Mouse (Mus musculus): ENCODE data around the gene Nup107. TPM values are rescaled to one million over a fixed set of nuclear protein-coding genes. Genes with fewer than 3 reads are reported as not detected.

The Nup107 gene
- total RNA-seq (2014; fragmentation: Nextera tagmentation): 87.2 and 100 TPM in 2 replicates
- 128 and 133 TPM in 2 replicates for total RNA-seq (2017)

DNA sequence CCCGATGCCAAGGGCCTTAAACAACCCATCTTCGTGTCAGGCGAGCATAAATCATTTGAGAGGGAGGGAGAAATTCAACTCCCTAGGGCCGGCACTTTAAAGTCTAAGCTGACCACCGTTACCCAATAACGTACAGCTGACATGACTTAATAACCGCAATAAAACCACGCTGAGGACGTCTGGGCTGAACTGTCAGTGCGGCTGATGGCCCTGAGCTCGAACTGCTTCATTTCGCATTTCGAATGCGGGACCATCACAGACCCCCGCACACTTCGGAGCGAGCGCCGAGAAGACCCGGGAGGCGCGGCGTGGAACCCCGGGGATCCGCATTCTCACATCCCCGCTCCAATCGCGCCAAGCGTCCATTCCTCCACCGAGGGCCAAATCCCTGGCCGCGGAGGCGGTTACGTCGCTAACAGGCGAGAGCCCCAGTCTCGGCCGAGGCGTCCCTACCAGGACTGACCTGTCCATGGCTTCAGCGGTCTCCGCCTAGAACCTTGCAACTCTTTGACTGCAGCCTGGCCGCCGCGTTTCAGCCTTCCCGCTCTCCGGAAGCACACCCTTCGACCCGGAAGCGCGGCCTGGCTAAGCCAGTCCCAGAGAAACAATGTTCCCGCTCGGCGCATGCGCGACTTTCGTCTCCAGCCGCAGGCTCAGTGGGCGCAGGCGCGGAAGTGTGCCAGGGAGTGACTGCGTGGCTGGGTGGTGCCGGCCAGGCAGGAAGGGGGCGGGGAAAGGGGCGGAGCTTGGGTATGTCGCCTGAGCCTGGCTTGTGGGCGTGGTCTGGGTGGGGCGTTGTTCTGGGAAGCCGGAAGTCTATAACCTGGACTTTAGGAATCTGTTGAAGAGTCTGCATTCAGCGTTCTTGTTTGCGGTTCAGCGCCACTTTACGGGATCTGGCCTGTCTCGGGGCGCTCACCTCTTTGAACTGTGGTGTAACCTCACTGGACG is at the start of gene Nup107:
Gene Nup107, minus strand, starts transcription at position 565 of the 951 bp plus-strand sequence.
- peak; percentile 87 for ATAC-seq (replicated peaks; ENCODE audit: low FRiP score, low TSS enrichment, poor library complexity, severe bottlenecking)

DNA sequence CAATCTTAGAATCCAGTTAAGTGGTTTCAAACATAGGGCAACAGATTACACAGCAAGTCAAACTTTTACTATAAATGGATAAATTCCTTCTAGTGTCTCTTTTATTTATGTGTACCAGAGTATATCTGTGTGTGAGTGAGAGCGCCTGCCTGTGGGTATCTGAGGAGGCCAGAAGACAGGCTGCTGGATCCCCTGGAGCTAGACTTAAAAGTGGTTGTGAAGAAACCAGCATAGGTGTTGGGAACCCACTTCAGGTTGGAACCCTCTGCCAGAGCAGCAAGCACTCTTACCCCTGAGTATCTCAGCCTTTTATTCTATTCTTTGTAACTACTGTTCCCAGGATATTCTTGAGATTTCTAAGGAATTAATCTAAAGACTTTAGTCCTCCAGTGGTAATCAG is 49.3 kb upstream of the Nup107 start:
- ATAC-seq (replicated peaks; ENCODE audit: low FRiP score, low TSS enrichment, poor library complexity, severe bottlenecking): no peak

DNA sequence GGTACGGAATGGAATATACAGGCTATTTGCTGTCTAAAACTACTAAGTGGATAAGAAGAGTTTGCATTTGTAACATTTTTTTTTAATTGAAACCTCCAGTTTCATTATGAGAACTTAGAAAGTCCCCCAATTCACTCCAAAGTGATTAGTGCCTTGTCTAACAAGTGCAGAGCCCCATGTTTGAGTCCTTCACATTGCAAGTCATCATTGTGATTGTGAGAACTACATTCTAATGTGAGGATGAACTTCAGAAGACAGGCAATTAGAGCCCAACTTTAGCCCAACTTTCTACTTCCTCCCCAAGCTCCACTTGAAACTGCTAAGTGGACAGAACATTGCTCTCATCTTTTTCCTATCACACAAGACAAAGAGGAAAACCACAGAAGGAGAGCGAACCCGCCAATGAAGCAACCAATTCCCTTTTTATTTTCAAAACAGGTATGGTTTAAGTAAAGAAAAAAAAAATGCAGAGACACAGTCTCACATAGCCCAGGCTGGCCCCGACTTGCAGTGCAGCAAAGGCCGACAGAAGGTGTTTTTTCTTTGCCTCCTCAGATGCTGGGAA is 48.0 kb upstream of the Nup107 start:
- no peak for ATAC-seq (replicated peaks; ENCODE audit: low FRiP score, low TSS enrichment, poor library complexity, severe bottlenecking)

DNA sequence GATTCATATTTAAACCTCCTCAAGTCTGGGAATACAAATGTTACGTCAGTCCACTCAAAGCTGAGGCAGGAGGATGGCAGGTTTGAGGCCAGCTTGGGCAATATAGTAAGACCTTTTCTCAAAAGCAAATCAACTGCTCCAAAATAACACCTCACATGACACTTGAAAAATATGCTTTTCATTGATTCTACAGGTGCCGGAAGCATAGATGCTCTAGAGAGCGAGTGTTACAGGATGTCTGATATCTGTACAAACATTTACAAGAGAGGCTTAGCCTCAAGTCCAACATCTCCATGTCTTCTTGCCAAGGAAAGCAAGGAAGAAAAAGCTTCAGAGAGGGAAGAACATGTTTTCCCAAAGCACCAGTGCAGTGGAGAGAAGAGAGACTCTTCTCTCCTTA is 47.2 kb upstream of the Nup107 start:
- ATAC-seq (replicated peaks; ENCODE audit: low FRiP score, low TSS enrichment, poor library complexity, severe bottlenecking): no peak

DNA sequence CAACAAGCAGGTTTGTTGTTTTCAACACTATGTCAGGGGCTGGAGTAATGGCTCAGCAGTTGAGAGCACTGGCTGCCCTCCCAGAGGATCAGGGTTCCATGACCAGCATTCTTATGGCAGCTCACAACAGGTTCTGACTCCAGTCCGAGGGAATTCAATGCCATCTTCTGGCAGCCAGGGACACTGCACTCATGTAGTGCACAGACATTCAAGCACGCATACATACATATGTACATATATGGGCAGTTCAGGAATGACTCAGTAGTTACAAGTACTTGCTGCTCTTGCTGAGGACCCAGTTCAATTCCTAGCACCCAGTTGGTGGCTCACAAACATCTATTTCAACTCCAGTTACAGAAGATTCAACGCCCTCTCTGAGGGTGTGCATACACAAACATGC is 46.4 kb upstream of the Nup107 start:
- peak; percentile 60 for ATAC-seq (replicated peaks; ENCODE audit: low FRiP score, low TSS enrichment, poor library complexity, severe bottlenecking)

DNA sequence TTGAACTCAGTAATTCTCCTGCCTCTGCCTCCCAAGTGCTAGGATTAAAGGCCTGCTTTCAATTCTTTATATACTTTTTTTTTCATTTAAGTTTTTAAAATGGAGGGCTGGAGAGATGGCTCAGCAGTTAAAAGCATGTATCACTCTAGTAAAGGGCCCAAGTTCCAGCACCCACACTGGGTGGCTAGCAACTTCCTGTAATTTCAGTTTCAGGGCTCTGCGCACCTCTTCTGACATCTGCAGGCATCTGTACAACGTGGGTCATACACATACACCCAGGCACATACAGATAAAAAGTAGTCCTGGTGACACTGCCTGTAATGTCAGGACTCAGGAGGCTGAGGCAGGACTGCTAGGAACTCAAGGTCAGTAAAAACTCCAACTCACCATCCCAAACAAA is 43.8 kb upstream of the Nup107 start:
- peak; percentile 56 for ATAC-seq (replicated peaks; ENCODE audit: low FRiP score, low TSS enrichment, poor library complexity, severe bottlenecking)

DNA sequence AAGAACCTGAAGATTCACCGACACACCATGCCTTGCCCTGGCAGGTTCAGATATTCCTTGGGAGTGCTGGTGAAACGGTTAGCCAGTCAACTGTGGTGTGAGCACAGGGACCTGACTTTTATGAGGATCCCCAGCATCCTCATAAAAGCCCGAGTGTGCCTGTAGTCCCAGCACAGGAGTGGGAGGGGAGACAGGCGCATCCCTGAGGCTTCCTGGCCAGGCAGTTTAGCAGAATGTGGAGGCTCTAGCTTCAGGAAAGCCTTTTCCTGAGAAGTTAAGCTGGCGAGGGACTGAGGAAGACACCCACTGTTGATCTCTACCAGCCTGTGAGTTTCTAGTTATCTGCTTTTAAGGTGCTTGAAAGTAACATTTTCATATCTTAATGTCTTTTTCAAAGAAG is 42.9 kb upstream of the Nup107 start:
- ATAC-seq (replicated peaks; ENCODE audit: low FRiP score, low TSS enrichment, poor library complexity, severe bottlenecking): no peak

DNA sequence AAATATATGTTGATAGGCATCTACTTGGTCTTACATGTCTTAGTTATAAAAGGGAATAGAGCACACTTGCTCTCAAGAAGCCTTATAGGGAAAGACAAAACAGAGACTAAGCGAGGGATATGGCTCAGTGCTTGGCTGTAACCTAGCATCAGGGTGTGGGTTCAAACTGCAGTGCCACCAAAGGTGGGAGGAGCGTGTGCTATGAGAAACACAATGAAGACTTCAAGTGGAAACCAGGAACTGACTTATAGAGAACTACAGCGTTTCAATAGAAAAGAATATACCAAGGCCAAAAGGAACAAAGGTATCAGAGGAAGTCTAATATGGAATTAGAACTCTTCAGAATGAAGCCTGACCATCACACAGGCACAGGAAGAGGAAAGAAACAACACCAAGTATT is 38.3 kb upstream of the Nup107 start:
- ATAC-seq (replicated peaks; ENCODE audit: low FRiP score, low TSS enrichment, poor library complexity, severe bottlenecking): no peak

DNA sequence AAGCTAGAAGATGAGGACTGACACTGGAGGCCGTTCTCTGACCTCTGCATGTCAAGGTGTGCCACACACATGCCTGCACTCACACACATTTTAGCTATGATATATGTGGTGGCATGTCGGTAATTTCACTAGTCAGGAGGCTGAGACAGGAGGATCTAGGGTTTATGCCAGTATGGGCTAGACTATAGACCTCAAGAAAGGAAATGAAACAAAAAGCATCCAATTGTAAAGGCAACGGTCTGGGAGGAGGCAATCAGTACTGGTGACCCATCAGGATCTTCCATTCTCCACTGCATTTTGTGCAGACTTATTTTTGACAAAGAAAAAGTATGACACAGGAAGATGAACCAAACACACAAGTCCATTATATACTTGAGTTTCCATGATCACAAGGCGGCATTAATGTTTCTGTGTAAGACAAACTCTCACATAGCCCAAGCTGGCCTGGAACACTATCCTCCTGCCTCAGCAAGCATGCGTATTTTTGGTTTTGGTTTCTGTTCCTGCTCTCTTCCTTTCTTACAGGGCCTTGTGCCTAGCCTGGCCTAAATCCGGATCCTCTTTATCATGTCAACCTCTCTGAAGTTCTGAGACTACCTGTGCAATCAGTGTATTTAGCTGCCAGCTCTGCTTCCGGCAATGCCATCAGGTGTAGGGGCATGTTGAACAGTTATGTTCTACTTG is 37.1 kb upstream of the Nup107 start:
- no peak for ATAC-seq (replicated peaks; ENCODE audit: low FRiP score, low TSS enrichment, poor library complexity, severe bottlenecking)

DNA sequence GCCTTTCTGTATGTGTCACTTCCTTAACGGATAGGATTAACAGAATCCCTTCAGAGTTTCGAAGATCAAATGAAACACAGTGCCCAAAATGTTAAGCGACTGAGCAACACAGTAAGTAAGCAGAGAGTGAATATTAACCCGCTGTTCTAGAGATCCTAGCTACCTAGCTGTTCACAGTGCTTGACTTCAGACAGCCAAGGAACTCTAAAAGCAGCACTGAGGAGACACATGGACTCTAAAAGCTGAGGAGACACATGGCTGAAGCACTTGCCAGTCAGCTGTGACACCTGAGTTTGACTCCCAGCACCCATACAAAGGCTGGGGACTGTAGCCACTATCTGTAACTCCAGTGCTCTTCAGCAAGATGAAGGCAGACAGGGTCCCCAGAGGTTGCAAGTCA is 36.5 kb upstream of the Nup107 start:
- peak; percentile 57 for ATAC-seq (replicated peaks; ENCODE audit: low FRiP score, low TSS enrichment, poor library complexity, severe bottlenecking)

DNA sequence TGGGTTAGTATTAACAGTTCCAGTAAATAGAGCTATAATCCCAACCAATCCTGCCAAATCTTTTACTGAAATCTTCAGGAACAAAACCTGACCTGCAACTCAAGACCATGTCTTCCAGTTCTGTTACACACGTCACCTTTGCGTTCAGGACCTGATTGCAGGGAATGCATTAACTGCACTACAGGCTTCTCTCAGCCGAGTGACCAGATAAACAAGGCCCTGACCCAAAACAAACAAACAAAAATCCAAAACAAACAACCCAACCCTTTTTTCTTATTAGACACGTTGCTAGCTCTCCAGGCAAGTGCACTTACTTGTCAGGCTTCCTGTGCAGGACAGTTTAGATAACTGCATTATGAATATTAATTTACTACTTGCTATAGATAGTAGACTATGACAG is 36.0 kb upstream of the Nup107 start:
- peak; percentile 46; the same call in 1 of the 2 replicates for ATAC-seq (replicated peaks; ENCODE audit: low FRiP score, low TSS enrichment, poor library complexity, severe bottlenecking)

DNA sequence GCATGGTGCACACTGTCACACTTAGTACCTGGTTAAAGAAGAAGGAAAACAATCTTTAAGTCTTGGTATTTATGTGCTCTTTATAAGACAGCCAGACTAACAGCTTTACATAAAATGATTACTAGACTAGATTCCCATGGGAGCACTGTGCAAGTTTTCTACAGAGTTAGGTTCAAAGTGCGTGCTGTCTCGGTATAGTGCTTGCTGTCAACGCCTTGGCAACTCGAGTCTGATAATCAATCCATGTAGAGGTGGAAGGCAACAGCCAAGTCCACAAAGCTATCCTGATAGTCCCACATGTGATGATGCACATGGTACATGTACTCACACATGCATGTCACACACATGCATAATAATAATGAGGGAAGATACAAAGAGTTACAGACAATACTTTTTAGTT is 32.1 kb upstream of the Nup107 start:
- ATAC-seq (replicated peaks; ENCODE audit: low FRiP score, low TSS enrichment, poor library complexity, severe bottlenecking): no peak

DNA sequence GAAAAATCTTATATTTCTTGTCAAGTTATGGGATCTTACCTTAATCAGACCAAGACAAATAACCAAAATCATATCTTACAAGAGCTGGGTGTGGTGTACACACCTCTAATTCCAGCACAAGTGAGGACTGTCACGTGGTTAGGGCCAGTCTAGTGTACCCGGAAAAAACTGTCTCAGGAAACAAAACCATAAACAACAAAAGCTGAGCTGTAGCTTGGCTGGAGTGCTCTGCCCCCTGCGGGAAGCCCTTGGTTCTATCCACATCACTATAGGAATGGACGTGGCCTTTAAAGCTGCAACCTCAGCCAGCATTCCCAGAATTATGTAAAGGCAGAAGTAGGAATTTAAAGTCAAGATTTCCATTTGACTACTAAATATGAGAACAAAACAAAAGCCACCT is 31.6 kb upstream of the Nup107 start:
- no peak for ATAC-seq (replicated peaks; ENCODE audit: low FRiP score, low TSS enrichment, poor library complexity, severe bottlenecking)

DNA sequence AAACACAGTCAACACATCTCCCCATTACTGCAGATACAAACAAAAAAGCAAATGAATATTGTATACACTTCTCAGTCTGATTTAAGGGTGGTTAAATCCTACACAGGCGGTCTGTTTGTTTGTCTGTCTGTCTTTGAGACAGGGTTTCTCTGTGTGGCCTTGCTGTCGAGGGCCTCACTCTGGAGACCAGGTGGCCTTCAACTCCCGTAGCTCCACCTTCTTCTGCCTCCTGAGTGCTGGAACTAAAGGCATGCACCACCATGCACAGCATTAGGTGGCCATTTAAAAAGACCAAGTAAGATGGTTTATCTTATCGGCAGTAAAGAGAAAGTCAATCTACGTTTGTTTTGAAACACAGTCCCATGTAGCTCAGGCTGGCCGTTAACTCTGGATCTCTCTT is 30.8 kb upstream of the Nup107 start:
- ATAC-seq (replicated peaks; ENCODE audit: low FRiP score, low TSS enrichment, poor library complexity, severe bottlenecking): no peak

DNA sequence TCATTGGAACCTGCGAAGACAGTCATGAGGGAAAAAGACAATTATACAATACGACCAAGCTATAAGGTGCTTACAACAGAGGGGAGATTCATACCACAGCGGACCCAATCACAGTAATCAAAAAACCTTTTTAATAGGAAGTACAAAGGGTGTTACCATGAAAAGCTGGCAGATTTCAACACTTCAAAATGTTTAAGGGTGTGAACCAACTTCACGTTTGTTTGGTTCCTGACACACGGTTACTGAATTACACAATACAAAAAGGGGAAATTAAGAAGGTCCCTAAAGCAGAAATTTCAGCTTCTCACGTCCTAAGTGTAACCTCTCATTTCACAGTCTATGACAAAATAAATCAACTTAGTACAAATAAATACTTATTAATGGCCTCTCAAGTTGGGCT is 26.1 kb upstream of the Nup107 start:
- ATAC-seq (replicated peaks; ENCODE audit: low FRiP score, low TSS enrichment, poor library complexity, severe bottlenecking): no peak

DNA sequence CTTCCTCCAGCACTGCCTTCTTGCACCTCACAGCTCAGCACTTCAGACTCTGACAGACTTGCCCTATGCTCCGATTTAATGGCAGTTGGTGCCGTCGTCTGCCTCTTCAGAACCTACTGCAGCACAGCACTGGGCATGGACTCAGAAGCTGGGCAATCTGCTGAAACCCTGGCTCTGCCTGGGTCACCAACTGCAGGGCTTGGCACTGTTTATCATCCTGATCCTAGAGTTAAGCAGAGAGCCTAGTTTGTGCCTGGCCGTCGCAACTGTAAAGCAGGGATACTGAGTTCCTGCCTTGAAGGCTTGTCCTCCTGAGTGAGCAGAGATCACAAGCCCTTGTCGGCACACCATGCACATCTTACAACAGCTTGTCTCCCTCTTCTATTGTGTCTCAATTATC is 24.2 kb upstream of the Nup107 start:
- ATAC-seq (replicated peaks; ENCODE audit: low FRiP score, low TSS enrichment, poor library complexity, severe bottlenecking): no peak

DNA sequence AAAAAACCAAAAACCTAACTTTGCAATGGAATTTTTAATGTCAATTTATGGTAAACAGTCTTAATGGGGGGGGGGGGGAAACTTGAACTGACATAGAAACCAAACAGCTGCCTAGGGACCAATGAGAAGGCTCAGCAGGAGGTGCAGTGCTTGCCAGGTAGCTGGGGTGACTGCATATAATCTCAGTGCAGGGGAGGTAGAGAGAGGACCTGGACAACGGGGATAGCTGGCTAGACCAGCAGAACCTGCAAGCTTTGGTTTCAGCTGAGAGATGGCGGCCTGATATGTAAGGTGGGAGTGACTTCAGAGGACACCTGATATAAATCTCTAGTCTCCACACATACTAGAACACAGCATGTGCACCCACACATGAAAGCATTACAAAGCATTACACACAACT is 20.0 kb upstream of the Nup107 start:
- no peak for ATAC-seq (replicated peaks; ENCODE audit: low FRiP score, low TSS enrichment, poor library complexity, severe bottlenecking)

DNA sequence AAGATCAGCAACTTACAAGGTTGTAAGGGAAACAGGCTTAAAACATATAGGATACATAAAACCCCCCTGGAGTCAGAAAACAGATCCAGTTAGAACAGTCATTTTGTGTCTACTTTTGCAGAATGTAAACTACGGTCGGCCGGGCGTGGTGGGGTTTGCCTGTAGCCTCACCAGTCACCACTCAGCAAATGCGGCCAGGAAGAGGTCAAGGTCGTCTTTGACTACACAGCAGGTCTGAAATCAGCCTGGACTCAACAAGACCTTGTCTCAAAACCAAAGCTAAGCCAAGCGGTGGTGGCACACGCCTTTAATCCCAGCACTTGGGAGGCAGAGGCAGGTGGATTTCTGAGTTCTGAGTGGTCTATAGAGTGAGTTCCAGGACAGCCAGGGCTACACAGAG is 19.1 kb upstream of the Nup107 start:
- no peak for ATAC-seq (replicated peaks; ENCODE audit: low FRiP score, low TSS enrichment, poor library complexity, severe bottlenecking)

DNA sequence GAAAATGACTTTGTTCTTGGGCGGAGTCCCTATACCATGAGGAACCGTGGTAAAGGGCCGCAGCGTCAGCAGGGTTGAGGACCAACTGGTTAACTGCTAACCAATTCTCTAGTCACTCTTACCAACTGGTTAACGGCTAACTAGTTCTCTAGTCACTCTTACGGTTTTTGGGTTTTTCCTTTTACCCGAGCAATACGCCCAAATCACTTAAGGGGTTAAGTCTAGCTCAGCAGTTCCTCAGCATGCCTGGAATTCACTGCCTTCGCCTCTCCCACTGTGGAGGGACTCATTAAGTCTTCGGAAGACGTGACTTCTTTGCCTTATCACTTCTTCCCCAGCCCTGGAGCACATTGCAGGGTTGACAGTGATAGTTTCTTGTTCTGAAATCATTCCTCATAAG is 18.0 kb upstream of the Nup107 start:
- ATAC-seq (replicated peaks; ENCODE audit: low FRiP score, low TSS enrichment, poor library complexity, severe bottlenecking): no peak

DNA sequence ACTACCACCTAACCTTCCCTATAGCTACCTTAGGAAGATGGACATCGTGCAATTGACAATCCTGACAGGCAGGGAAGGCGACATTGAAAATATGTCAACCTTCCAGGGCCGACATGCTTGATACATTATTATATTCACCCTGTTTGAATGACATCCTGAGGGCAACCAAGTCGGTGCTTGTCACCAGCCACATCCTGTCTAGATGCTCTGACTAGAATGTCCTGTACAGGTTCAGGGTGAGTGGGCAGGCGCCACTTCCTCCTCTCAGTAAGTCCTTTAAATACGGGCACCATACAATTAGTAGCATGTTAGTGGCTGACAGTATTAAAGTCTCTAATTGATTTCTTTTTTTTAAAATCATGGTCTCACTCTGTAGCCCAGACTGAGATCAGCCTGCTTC is 15.6 kb upstream of the Nup107 start:
- ATAC-seq (replicated peaks; ENCODE audit: low FRiP score, low TSS enrichment, poor library complexity, severe bottlenecking): no peak

DNA sequence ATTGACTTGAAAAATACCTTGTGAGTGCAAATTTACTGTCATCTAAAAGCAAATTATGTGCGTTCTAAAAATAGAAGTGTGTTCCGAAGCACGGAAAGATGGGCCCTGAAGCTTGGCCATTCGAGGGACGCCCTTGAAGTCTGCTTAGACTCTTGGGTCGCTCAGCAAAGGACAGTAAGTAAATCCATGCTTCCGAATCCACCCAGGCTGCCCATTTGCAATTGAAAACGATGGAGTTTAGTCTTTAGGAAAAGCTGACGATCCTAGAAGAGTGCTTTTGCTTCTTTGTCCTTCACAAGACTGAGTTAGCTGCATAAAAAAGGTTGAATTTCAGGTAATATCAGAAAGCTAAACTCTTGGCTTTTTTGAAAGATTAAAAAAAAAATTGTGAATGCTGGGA is 13.4 kb upstream of the Nup107 start:
- ATAC-seq (replicated peaks; ENCODE audit: low FRiP score, low TSS enrichment, poor library complexity, severe bottlenecking): no peak
